Mouse (Mus musculus): Measurements from ENCODE around the gene Grb7. TPM values are rescaled to one million over a fixed set of nuclear protein-coding genes. Genes with fewer than 3 reads are reported as not detected.

Grb7 gene
- total RNA-seq, 2 experiments from 2014 or later: 1.4 to 2.1 TPM

DNA sequence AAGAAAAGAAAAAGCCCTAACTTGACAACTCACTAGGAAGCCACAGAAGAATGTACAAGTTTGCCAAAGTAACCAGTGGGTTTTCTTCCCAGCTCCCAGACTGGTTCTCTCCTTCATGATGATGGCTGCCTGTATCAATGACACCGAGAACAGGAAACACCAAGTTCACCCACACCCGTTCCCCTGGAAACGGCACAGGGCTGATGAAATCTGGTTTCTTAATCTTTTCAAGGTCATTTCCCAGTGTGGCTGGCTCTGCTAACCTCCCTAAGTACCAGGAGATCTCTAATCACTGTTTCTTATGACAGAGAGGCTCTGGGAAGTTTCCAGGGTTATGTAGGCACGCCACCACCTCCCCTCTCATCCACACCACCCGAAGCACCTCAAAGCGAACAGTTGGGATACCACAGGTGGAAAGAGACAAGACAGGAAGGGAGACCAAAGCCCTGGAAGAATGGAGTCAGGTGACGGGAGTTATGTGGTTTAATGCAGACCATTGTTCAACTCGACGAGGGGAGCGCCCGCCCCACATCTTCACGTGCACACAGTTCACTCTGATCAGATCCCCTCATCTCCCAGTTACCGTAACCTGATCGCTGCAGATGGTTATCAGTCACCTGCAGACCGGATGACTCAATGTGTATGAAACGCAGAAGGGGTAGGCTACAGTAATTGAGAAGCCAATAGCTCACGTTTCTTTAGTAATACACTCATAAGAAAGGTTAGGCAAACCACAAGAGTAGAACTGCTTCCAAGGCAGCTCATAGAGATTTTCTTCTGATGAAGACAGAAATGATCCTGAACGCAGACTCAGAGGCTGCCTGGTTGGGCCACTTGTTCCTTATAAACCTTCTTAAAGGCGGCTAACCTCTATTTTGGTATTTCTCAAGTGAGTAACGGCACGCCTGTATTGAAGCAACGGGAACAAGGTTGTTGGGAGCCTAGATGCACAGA, 23.8 kb downstream of the Grb7 start:
- DNase-seq (ENCODE audit: extremely low spot score in 1 of 2, low spot score in 1 of 2): no peak

DNA sequence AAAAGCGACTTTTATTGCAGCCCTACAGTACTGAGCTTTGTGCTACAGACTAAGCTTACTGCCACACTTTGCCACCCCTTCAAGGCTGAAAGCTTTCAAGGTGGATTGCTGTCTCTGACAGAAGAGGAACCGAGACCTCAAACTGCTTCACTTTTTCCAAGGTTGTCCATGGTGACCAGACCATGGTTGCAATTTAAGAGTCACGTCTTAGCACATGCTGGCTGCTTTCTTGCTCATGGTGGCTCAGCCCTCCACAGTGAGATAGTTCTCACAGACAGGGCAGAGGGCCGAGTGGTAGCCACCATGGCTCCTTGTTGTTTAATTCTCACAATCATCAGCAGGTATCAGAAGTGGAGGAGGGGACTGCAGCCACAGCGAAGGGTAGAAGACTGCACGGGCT, 24.6 kb downstream of the Grb7 start:
- DNase-seq (ENCODE audit: extremely low spot score in 1 of 2, low spot score in 1 of 2): no peak

DNA sequence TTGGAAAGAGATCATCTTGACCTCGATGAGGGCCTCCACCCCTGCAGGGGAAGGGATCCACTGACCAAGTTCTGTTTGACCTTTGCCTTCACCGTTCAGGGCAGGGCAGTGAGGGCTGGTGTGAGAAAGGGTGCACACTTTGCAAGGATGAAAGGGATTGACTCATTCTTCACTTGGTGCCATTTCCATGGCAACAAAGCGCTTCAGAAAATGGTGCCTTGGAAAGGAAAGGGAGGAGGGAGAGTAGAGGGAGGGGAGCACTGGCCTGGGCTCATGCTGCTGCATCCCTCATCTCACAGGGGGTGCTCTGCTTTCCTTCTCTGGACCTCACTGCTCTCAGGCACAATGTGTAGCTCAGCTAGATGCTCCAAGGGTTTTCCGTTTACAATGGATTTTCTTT, 26.5 kb downstream of the Grb7 start:
- no peak for DNase-seq (ENCODE audit: extremely low spot score in 1 of 2, low spot score in 1 of 2)

DNA sequence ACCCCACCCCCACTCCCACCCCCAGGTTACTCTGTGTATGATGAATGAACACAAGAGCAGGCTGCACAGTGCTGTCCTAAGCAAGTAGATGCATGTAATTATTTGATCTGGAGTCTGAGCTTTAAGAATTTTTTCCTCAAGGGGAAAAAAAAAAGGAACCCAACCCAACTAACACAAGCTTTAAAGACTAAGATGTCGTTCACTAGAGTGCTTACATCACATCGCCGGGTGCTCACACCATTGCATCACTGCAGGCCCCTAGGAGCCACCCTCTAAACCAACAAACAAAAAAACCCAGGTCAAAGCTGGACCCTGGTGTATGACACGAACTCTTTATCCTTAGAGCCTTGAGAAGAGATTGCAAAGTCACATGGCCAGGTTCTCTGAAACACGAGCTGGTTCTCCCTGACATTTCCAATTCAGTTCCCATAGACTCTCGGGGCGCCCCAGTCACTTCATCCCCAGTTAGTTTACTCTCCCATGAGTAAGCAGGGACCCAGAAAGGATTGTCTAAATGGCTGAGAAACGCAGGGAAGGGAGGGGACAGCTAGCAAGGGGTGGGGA, 27.8 kb downstream of the Grb7 start:
- DNase-seq (ENCODE audit: extremely low spot score in 1 of 2, low spot score in 1 of 2): no peak

DNA sequence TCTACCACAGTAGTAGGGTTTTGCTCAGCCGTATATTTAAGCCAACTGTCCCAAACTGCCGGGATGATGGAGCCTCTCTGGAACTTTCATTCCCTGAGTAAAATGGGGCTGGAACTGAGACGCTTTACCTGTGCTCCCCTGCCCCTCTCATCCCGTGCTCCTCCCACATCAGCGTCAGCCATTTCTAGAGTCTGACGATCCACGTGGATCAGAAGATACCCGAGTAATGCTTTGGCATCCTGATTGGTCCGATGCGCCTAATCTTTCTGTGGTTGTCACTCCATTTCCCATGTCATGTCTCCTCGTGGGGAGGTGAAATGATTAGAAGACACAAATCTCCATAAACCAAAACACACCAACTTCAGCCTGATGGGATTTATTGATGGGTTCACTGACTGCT, 28.8 kb downstream of the Grb7 start:
- no peak for DNase-seq (ENCODE audit: extremely low spot score in 1 of 2, low spot score in 1 of 2)

GRCm38 (mm10) chr11:98475630-98476433, 29.6 kb downstream of the Grb7 start:
- DNase-seq (ENCODE audit: extremely low spot score in 1 of 2, low spot score in 1 of 2): no peak

- no peak for DNase-seq (ENCODE audit: extremely low spot score in 1 of 2, low spot score in 1 of 2)
Measured at GRCm38 (mm10) chr11:98476434-98476807, 30.2 kb downstream of the Grb7 start.

GRCm38 (mm10) chr11:98477011-98477701, 31.0 kb downstream of the Grb7 start:
- no peak for DNase-seq (ENCODE audit: extremely low spot score in 1 of 2, low spot score in 1 of 2)

GRCm38 (mm10) chr11:98479026-98479939, 33.1 kb downstream of the Grb7 start:
- DNase-seq (ENCODE audit: extremely low spot score in 1 of 2, low spot score in 1 of 2): no peak

DNA sequence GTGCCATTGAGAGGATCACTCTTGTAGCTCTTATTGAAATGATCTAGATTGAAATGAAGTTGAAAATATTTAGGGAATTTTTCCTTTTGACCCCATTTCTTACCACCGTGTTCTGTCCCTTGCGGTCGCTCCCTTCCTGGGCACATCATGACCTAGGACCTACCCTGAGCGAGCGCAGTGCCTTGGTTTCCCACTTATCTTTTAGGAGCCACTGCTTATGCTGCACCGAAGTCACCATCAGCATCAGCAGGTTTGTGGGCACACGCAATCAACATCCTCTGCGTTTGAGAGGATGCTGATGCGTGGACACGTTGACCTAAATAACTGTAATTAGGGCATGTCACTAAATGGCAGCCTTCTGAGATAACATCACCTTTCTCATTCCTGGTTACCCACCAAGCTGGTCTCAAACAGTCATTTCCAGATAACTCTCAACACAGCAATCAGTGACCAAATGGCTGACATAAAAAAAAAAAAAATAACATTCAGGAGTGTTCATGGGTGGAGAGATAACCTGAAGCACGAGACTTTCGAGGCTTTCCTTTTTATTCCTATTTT, 33.8 kb downstream of the Grb7 start:
- no peak for DNase-seq (ENCODE audit: extremely low spot score in 1 of 2, low spot score in 1 of 2)

DNA sequence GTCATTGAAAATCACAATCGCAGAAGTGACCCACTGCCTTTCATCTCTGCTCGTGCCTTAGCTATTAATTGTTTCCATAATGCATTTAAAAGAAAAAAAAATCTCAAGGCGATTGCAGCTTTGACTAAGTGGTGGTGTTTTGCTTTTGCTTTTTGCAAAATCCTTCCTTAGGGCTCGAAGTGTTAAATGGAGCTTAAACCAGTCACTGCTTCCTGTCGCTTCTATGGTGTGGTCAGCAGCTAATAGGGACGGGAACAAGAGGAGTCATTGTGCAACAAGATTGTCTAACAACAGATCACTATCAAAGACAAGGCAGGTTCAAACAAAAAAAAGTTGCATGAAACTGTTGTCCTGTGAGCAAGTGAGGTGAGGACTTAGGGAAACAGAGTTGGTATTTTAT, 35.0 kb downstream of the Grb7 start:
- no peak for DNase-seq (ENCODE audit: extremely low spot score in 1 of 2, low spot score in 1 of 2)

DNA sequence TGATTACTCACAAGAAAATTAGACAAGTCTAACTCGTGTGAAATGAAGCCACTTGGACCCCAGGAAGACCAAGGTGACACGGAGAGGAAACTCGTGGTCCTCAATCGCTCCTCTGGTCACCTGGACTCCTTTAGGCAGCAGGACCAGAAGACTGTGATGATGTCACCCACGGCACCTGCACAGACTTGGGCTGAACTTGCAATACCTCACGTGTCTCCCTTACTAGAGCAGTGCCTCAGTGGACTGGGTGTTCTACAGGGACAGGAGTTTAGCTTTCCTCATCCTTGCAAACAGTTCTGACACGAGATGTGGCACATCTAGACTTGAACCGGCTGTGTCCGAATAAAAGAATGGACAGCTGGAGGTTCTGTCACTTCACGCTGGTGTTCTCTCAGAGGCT, 35.9 kb downstream of the Grb7 start:
- no peak for DNase-seq (ENCODE audit: extremely low spot score in 1 of 2, low spot score in 1 of 2)

- DNase-seq (ENCODE audit: extremely low spot score in 1 of 2, low spot score in 1 of 2): no peak
Measured at GRCm38 (mm10) chr11:98485749-98486148, 39.6 kb downstream of the Grb7 start.

- DNase-seq (ENCODE audit: extremely low spot score in 1 of 2, low spot score in 1 of 2): no peak
Measured at GRCm38 (mm10) chr11:98487526-98488040, 41.4 kb downstream of the Grb7 start.

DNA sequence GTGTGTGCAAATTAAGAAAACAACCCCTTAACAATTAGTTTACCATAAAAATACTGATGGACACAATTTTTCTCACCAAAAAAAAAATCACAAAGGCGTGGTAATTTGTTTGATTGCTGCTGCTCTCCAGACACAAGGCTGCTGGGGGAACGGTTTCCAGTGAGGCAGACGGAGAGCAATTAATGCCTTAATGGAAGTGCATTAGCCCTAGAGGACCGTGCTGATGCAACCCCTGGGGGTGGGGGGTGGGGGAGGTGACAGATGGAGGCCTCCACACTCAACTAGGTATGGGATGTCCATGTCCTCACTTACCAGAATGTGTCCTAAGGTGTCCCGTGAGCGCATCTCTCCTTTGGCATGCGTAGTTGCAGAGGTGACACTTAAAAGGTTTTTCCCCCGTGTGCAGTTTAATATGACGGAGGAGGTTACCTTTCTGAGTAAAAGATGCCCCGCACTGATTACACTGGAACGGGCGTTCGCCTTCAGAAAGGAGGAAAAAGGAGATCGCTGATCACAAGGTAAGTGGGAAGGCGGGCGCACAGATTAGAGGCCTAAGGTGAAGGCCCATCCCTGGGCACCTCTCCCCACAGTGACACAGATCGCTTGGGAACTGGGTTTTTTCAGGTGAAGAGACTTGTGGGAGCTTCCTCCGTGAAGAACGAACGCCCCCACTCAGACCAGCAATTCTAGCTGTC, 42.5 kb downstream of the Grb7 start:
- DNase-seq (ENCODE audit: extremely low spot score in 1 of 2, low spot score in 1 of 2): no peak

DNA sequence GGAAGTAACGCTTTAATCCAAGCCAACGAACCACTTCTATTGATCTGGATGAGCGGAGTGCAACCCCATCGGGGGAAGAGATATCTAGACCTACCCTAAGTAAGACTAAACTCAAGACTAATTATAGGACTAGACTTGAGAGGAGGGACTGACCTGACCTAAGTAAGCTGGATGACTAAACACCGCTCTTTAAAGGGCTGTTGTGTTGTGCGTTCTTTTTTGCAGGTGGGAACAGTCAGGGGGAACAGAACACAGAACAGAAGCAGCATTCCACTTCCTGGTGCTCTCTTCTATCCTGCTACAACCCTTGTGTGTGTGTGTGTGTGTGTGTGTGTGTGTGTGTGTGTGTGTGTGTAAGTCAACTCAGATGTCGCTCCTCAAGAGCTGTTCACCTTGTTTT, 45.4 kb downstream of the Grb7 start:
- no peak for DNase-seq (ENCODE audit: extremely low spot score in 1 of 2, low spot score in 1 of 2)

DNA sequence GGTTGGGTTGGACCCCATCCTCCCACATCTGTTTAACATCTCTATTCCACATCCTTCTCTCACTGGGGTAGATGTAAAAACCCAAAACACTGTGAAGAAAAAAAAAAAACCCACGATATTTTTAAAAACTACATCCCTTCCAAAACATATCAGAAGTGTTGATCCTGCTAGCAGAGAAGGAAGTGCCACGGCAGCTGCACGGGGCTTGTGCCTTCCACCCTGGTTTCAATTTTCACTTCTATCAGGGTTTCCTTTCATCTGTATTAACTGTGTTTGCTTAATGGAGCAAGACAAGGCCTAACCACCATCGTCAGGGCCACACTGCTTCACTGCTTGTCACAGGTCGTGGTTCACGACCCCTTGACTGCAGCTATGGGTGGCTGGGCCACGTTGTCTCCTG, 46.8 kb downstream of the Grb7 start:
- DNase-seq (ENCODE audit: extremely low spot score in 1 of 2, low spot score in 1 of 2): no peak

GRCm38 (mm10) chr11:98493394-98493793, 47.2 kb downstream of the Grb7 start:
- no peak for DNase-seq (ENCODE audit: extremely low spot score in 1 of 2, low spot score in 1 of 2)
